Mouse (Mus musculus): ENCODE results near the gene Gm906.
"Not testable (repeated sequence)": the region's sequence is repeated elsewhere in the genome, so short reads cannot be mapped to it uniquely, and the experiment has no call there.

Gm906 gene

DNA sequence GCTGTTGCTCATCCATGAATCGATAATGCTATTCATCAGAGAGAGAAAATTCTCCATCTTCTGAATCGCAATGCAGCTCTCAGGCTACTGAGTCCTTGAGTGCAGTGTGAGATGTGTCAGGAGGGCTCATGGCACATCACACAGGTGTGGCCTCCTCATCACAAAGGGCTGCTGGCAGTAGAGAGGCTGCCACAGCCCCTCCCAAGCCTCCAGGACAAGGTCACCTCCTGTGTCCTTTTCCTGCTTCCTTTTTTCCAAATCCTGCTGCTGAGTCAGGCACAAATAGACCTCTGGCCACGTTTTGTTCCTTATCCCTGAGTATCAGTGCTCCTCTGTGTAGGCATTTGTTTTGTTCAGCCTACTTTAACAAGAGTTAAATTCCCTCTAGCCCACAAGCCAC, at the start of gene Gm906:
TSS of gene Gm906 (minus strand) at position 101 of the 400 bp plus-strand sequence.
- DNase-seq: not testable (repeated sequence)

GRCm38 (mm10) chr13:50283308-50283707, 33.2 kb upstream of the Gm906 start:
- not testable (repeated sequence) for DNase-seq

GRCm38 (mm10) chr13:50236487-50236886, 13.6 kb downstream of the Gm906 start:
- DNase-seq: no peak

DNA sequence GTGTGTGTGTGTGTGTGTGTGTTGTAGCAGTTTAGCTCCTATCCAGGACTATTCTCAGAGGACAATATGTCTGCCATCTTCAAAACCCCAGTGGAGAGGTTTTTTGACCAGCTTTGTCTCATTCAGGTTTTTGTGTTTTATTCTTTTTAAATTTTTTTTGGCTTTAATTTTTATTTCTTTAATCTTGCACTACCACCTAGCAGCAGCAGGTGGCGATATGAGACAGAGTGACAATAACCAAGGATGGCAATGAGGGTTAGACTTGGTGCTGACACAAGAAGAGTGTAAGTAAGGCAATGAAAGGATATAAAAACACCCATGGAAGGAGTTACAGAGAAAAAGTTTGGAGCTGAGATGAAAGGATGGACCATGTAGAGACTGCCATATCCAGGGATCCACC, 38.3 kb downstream of the Gm906 start:
- DNase-seq: not testable (repeated sequence)

DNA sequence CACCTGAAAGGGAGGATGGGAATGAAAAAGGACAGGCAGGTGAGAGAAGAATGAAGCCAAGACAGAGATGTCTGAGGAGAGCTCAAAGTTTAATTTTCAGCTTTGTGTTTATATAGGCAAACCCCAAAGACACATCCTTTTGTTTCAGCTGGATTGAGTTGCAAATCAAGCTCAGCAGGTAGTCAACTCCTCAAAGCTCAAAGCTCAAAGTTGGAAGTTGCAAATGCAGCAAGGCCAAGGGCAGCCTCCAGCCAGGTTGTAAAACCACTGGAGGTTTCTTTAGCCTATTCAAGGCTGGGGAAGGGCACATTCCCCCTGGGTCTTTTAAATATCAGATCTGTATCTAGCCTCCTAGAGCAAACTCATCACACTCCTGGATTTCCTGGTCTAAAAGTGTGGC, 39.9 kb downstream of the Gm906 start:
- not testable (repeated sequence) for DNase-seq

- not testable (repeated sequence) for DNase-seq
Measured at GRCm38 (mm10) chr13:50209651-50210050, 40.5 kb downstream of the Gm906 start.

GRCm38 (mm10) chr13:50207966-50208365, 42.1 kb downstream of the Gm906 start:
- DNase-seq: no peak

DNA sequence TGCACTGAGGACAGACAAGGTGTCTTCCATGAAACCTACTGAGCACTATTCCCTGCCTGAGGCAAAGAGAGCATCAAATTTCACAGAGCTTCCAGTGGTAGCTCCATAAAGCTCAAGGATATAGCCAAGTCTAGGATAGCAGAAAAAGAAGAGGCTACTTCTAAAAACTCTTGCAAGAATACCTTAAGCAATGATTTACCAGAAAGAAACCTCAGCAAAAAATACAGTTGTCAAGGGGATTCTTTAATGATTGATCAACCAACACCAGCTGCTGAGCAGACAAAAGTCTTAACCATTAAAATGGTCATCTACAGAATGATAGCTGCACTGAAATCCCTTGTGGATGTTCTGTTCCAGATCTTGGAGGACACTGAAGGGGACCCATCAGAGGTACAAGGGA, 53.3 kb downstream of the Gm906 start:
- not testable (repeated sequence) for DNase-seq
